Mouse (Mus musculus): ENCODE data around the gene Zfp672.

The Zfp672 gene

DNA sequence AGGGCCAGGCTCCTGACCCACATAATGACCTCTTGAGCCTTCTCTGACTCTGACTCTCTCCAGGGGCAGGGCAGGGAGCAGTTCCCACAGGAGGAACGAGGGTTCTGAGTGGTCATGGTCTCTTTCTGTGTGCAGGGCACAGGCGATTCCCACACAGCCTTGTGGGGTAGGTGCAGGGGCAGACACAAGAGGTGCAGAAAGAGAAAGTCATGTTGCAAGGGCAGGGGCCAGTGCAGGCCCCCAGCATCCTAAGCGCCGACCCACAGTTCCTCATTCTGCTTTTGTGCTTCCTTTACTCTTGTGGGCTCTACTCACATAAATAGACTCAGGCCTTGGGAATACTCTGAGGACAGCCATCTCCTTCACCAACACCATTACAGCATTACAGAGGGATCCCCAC is 54.4 kb downstream of the Zfp672 start:
- DNase-seq: no peak

DNA sequence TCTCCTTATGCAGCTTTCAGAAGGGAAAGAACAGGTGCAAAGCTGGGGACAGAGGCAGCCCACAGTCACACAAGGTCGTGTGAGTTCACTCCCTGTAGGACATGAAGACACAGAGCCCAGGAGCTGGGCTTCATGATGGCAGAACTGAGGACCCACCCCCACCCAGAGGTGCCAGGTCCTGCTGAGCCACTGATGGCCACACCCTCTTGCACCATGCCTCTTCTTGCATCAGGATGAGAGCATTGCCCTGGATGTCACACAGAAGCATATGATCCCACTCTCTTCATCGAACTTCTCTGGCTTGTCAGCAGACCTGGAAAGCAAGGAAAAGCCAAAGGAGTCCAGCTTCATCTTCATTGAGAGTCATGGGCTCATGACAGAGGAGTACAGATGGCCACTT is 55.6 kb downstream of the Zfp672 start, which contains the start of gene 4930438A08Rik:
Gene 4930438A08Rik (plus strand): TSS at position 228 of the 400 bp plus-strand sequence.
- no peak for DNase-seq

DNA sequence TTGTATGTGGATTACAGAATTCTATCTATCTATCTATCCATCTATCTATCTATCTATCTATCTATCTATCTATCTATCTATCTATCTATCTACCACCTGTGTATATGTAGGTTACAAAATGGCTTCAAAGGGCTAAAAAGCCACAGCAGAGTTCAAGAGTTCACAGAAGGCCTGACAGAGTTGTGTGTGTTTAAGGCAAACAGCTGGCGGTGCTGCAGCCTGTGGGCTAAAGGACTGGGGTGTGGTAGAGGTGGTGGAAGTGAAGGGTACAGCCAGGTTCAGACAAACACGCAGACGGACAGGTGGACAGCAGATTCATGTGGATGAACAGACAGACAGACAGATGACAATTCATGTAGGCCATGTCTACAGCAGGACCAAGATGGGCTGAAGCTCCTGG is 61.9 kb downstream of the Zfp672 start:
- DNase-seq: no peak
